9 mouse cellular contexts compared by ENCODE assay signal in the genomic region with DNA sequence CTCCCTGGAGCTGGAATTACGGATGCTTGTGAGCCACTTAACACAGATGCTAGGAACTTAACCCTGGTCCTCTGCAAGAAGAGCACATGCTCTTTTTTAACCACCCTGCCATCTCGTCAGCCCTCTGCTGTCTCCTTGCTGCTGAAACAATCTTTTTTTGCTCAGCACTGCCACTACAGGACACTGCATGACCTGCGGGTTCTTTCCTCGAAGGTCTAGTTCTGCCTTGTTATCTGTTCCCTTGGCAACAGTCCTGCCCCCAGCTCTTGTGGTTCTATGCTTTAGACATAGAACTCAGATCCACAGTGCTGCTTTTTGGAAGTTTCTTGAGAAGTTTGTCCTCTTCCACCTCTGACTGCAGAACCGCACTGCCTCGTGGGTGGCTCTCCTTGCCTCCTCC.
DNase-seq lines count a peak whose midpoint lies in the region; ATAC-seq and TF ChIP-seq lines count a peak whose summit lies in the region.
"Had no signal": no experiment of that assay in that cellular context is flagged by ENCODE, and none has a peak within 500 bp of the region (broad histone marks: within the 10 kb centered on the region; RNA-seq: fewer than 3 reads in every experiment).

No protein-coding gene starts in this region.

- no peak for DNase-seq in frontal cortex, postnatal 36 days (ENCODE audit: low spot score in 2 of 2)
- DNase-seq in ovary, postnatal 36 days (ENCODE audit: low spot score), result peak; percentile 38
- DNase-seq in ovary, postnatal 10 days (ENCODE audit: low spot score), result no peak
- DNase-seq in embryonic facial prominence, embryonic 11.5 days (ENCODE audit: low spot score), result peak; percentile 65
- DNase-seq in gastrocnemius, adult 2 months, result no peak
- DNase-seq: gastrocnemius, postnatal 36 days had no signal

- H3K27ac ChIP-seq in embryonic facial prominence, embryonic 11.5 days (replicated peaks; ENCODE audit: low read depth, low read length), result no peak overlapping the region
- no peak overlapping the region for H3K27ac ChIP-seq in neural tube, embryonic 14.5 days (ENCODE audit: low read depth, low read length)
- H3K27ac ChIP-seq in gastrocnemius, adult 2 months, result no peak overlapping the region

- intact Hi-C loops in gastrocnemius, adult 2 months (cut with DNase I), result no loop called here

- H3K27me3 ChIP-seq in embryonic facial prominence, embryonic 11.5 days (ENCODE audit: control insufficient read depth, insufficient read depth, low read length), result no peaks in the 10 kb centered on the region
- H3K27me3 ChIP-seq in neural tube, embryonic 14.5 days (ENCODE audit: control insufficient read depth, insufficient read depth, low read length), result no peaks in the 10 kb centered on the region

- no peak for TF ChIP-seq CTCF in gastrocnemius, adult 2 months (IDR thresholded peaks at IDR 0.05)

- H3K4me2 ChIP-seq in embryonic facial prominence, embryonic 11.5 days (ENCODE audit: low read depth, low read length), result no peak overlapping the region
- H3K4me2 ChIP-seq in neural tube, embryonic 14.5 days (ENCODE audit: low read depth, low read length), result no peak overlapping the region

- whole genome bisulfite sequencing in embryonic facial prominence, embryonic 11.5 days, result 36% methylated on average over 6 of the region's 6 CpGs
- WGBS in neural tube, embryonic 14.5 days, result 39% methylated on average over 6 of the region's 6 CpGs

- H3K36me3 ChIP-seq in embryonic facial prominence, embryonic 11.5 days (replicated peaks; ENCODE audit: control insufficient read depth, insufficient read depth, low read depth, low read length), result no peaks in the 10 kb centered on the region
- no peaks in the 10 kb centered on the region for H3K36me3 ChIP-seq in neural tube, embryonic 14.5 days (ENCODE audit: control insufficient read depth, insufficient read depth, low read length)

- peak; percentile 57; the same call in 1 of the 2 replicates for ATAC-seq in frontal cortex, adult (ENCODE audit: low TSS enrichment)
- ATAC-seq in embryonic facial prominence, embryonic 11.5 days (replicated peaks; ENCODE audit: insufficient number of reproducible peaks, low FRiP score, low TSS enrichment, low read depth), result 0 out of 2 replicates have a peak, but pooled peaks have one; percentile 39
- 0 out of 2 replicates have a peak, but pooled peaks have one; percentile 34 for ATAC-seq in neural tube, embryonic 14.5 days (ENCODE audit: low read depth)
- ATAC-seq in activated CD4-positive, CD25-positive, alpha-beta regulatory T cell, adult 4 months, result no peak

- no peak overlapping the region for H3K9ac ChIP-seq in embryonic facial prominence, embryonic 11.5 days (replicated peaks; ENCODE audit: low read length)
- no peak overlapping the region for H3K9ac ChIP-seq in neural tube, embryonic 14.5 days (replicated peaks; ENCODE audit: low read depth, low read length)

- H3K4me3 ChIP-seq in embryonic facial prominence, embryonic 11.5 days (ENCODE audit: low read depth, low read length), result no peak overlapping the region
- no peak overlapping the region for H3K4me3 ChIP-seq in neural tube, embryonic 14.5 days (ENCODE audit: low read depth, low read length)
- no peak overlapping the region for H3K4me3 ChIP-seq in gastrocnemius, adult 2 months

- no peaks in the 10 kb centered on the region for H3K4me1 ChIP-seq in embryonic facial prominence, embryonic 11.5 days (ENCODE audit: control insufficient read depth, insufficient read depth, low read length)
- H3K4me1 ChIP-seq in neural tube, embryonic 14.5 days (ENCODE audit: control insufficient read depth, insufficient read depth, low read length), result peaks cover 3% of the 10 kb centered on the region; the same call in 1 of the 2 replicates

- no peaks in the 10 kb centered on the region for H3K9me3 ChIP-seq in embryonic facial prominence, embryonic 11.5 days (replicated peaks; ENCODE audit: control insufficient read depth, low read length)
- no peaks in the 10 kb centered on the region for H3K9me3 ChIP-seq in neural tube, embryonic 14.5 days (ENCODE audit: control insufficient read depth, low read length)

Comparison
In these comparisons a context has a peak if more than half of its experiments do, and no peak if none do; other contexts are left out.
1. DNase-seq: peak in ovary, postnatal 36 days (single experiment) and embryonic facial prominence, embryonic 11.5 days (single experiment); none in frontal cortex, postnatal 36 days (0 of 2), ovary, postnatal 10 days (single experiment) and gastrocnemius, adult 2 months (single experiment).